Mouse (Mus musculus) spleen, postnatal 4 days (tissue): ENCODE measurements around the gene Clk2.
A peak's percentile ranks its signal among the peaks of the same experiment; 100 is the strongest.

Source experiments
- DNase-seq, 2 experiments: peaks; one replicate each; pipeline ENCODE4 v3.0.0; 2022; ENCODE audit warnings: low spot score in 2 of 2

The Clk2 gene

GRCm38 (mm10) chr3:89164506-89165267 lies at the start of gene Clk2:
Clk2 (plus strand) TSS chr3:89164795.
- peak; percentile 95 to 96 for DNase-seq

GRCm38 (mm10) chr3:89115522-89115921 lies 49.1 kb upstream of the Clk2 start:
- no peak for DNase-seq

GRCm38 (mm10) chr3:89123313-89123712 lies 41.3 kb upstream of the Clk2 start:
- DNase-seq = no peak

- DNase-seq = no peak
Observed at GRCm38 (mm10) chr3:89124241-89124640, 40.4 kb upstream of the Clk2 start.

GRCm38 (mm10) chr3:89125981-89126380 lies 38.6 kb upstream of the Clk2 start:
- DNase-seq = no peak

GRCm38 (mm10) chr3:89129908-89130307 lies 34.7 kb upstream of the Clk2 start:
- no peak for DNase-seq

- no peak for DNase-seq
Observed at GRCm38 (mm10) chr3:89131816-89132215, 32.8 kb upstream of the Clk2 start.

- peak; percentile 80 to 81 for DNase-seq
Observed at GRCm38 (mm10) chr3:89132285-89133062, 32.1 kb upstream of the Clk2 start.

- no peak for DNase-seq
Observed at GRCm38 (mm10) chr3:89133063-89133450, 31.5 kb upstream of the Clk2 start.

GRCm38 (mm10) chr3:89133752-89134151 lies 30.8 kb upstream of the Clk2 start:
- DNase-seq = no peak

GRCm38 (mm10) chr3:89135958-89136357 lies 28.6 kb upstream of the Clk2 start, which contains the start of gene Pklr:
Pklr (plus strand) TSS chr3:89136142.
- DNase-seq = no peak

GRCm38 (mm10) chr3:89136365-89136764 lies 28.2 kb upstream of the Clk2 start:
- DNase-seq = peak; percentile 54 to 74

- no peak for DNase-seq
Observed at GRCm38 (mm10) chr3:89144821-89145220, 19.8 kb upstream of the Clk2 start.

- no peak for DNase-seq
Observed at GRCm38 (mm10) chr3:89145566-89145965, 19.0 kb upstream of the Clk2 start.

- DNase-seq = peak; percentile 46 to 73
Observed at GRCm38 (mm10) chr3:89147101-89147978, 17.3 kb upstream of the Clk2 start.

- DNase-seq = no peak
Observed at GRCm38 (mm10) chr3:89147979-89148311, 16.6 kb upstream of the Clk2 start.

GRCm38 (mm10) chr3:89148567-89148966 lies 16.0 kb upstream of the Clk2 start:
- DNase-seq = no peak

GRCm38 (mm10) chr3:89152084-89152835 lies 12.3 kb upstream of the Clk2 start:
- no peak for DNase-seq

- DNase-seq = no peak
Observed at GRCm38 (mm10) chr3:89156951-89157350, 7.6 kb upstream of the Clk2 start.

GRCm38 (mm10) chr3:89158651-89159050 lies 5.9 kb upstream of the Clk2 start:
- DNase-seq = no peak

- peak; percentile 62 to 84 for DNase-seq
Observed at GRCm38 (mm10) chr3:89159211-89159610, 5.4 kb upstream of the Clk2 start.
